Mouse (Mus musculus) liver, embryonic 14.5 days (tissue): ENCODE data around the gene Chrnd. TPM values are rescaled to one million over a fixed set of nuclear protein-coding genes. Genes with fewer than 3 reads are reported as not detected.

ENCODE experiments used
- ATAC-seq: fragments of 200-750 bp; cut with Nextera tagmentation; 2 replicates; pipeline ENCODE4 v1.8.0; 2017; ENCODE audit warnings: moderate number of reproducible peaks, mild to moderate bottlenecking, moderate library complexity; ENCODE audit not compliant: insufficient read depth
- DNase-seq, 3 experiments: peaks; one replicate each; pipeline ENCODE4 v3.0.0-alpha.2; 2012 to 2013; ENCODE audit warnings: low read depth in 3 of 3, low spot score in 3 of 3
- H3K27ac ChIP-seq: fragments of 300-500 bp; sonication (generic); 2 replicates; pipeline ENCODE4 v1.5.1; 2014; ENCODE audit warnings: moderate library complexity, mild to moderate bottlenecking, control low read depth, inconsistent platforms
- H3K27me3 ChIP-seq: fragments of 300-500 bp; sonication (generic); 2 replicates; pipeline ENCODE4 v1.6.1; 2014; ENCODE audit warnings: mild to moderate bottlenecking, low read length, moderate library complexity; ENCODE audit not compliant: control insufficient read depth, insufficient read depth
- H3K36me3 ChIP-seq: fragments of 300-500 bp; sonication (generic); replicated peaks from 2 replicates; pipeline ENCODE4 v1.6.1; 2014; ENCODE audit warnings: low read depth; ENCODE audit not compliant: control insufficient read depth, insufficient read depth
- H3K4me1 ChIP-seq, 2 experiments: fragments of 200-500 bp in 1 of 2; fragments of 300-500 bp in 1 of 2; sonication (generic) in 1 of 2; replicated peaks; 2 replicates each; pipeline ENCODE4 v1.6.1; 2012 to 2014; ENCODE audit warnings: antibody characterized with exemption in 1 of 2, inconsistent platforms in 1 of 2, low read length in 1 of 2; ENCODE audit not compliant: control insufficient read depth in 2 of 2, insufficient read depth in 2 of 2
- H3K4me2 ChIP-seq: fragments of 300-500 bp; sonication (generic); 2 replicates; pipeline ENCODE4 v1.6.1; 2014; ENCODE audit warnings: low read depth, mild to moderate bottlenecking, control low read depth, moderate library complexity
- H3K4me3 ChIP-seq, 2 experiments: fragments of 200-500 bp in 1 of 2; fragments of 300-500 bp in 1 of 2; sonication (generic) in 1 of 2; 2 replicates each; pipeline ENCODE4 v1.5.1; 2012 to 2014; ENCODE audit warnings: low read depth in 2 of 2, low read length in 2 of 2, mild to moderate bottlenecking in 2 of 2, control low read depth in 1 of 2, inconsistent platforms in 1 of 2, moderate library complexity in 1 of 2; ENCODE audit not compliant: insufficient read depth in 1 of 2
- H3K9ac ChIP-seq: fragments of 300-500 bp; sonication (generic); replicated peaks from 2 replicates; pipeline ENCODE4 v1.6.1; 2014; ENCODE audit warnings: mild to moderate bottlenecking, control low read depth, moderate library complexity
- H3K9me3 ChIP-seq: fragments of 300-500 bp; sonication (generic); 2 replicates; pipeline ENCODE4 v1.6.1; 2016; ENCODE audit warnings: low read length, mixed read lengths; ENCODE audit not compliant: control insufficient read depth
- CTCF ChIP-seq: IDR thresholded peaks from 2 replicates; pipeline ENCODE4 v1.5.1; 2016; ENCODE audit warnings: antibody characterized with exemption, low read depth, control low read depth
- EP300 ChIP-seq: IDR thresholded peaks from 2 replicates; pipeline ENCODE4 v1.6.1; 2016; ENCODE audit warnings: antibody characterized with exemption, low read depth
- WGBS: fragments of 180-500 bp; shearing (Covaris S2); extraction: QIAGEN DNeasy Blood & Tissue Kit; methylation state at CpG from one replicate; pipeline ENCODE4 v1.1.7; 2014; ENCODE audit not compliant: insufficient replicate concordance; 5-methylcytosine and 5-hydroxymethylcytosine counted together
- polyA plus RNA-seq, 2 experiments: library from polyadenylated mRNA; depleted of rRNA in 1 of 2; stranded (reverse) in 1 of 2; unstranded in 1 of 2; fragments of >200 nt; fragmentation: Nextera tagmentation in 1 of 2; extraction: Ambion mirVana in 1 of 2; gene quantifications; 2 replicates each; pipeline versions ENCODE4 v1.2.1 to v1.2.3; 2012 to 2014

Chrnd gene
- not detected in 2 replicates for polyA plus RNA-seq (2012; rRNA removed)
- polyA plus RNA-seq (2014; fragmentation: Nextera tagmentation; extraction: Ambion mirVana) = not detected in 2 replicates

GRCm38 (mm10) chr1:87190429-87190828, at the start of gene Chrnd:
TSS of gene Chrnd (plus strand) at chr1:87190607.
- Histone ChIP-seq H3K9ac (no peak within 1 kb of the TSS), H3K27ac (no peak within 1 kb of the TSS), H3K9me3 (no peaks in the 10 kb centered on the region), H3K4me2 (no peak within 1 kb of the TSS), H3K4me1 (no peaks in the 10 kb centered on the region), H3K36me3 (no peaks in the 10 kb centered on the region), H3K27me3 (peaks cover 15% of the 10 kb centered on the region), H3K4me3 (no peak within 1 kb of the TSS)
- WGBS = 45% methylated on average over 4 of the region's 4 CpGs
- ATAC-seq (no peak), DNase-seq (no peak)
- TF ChIP-seq CTCF = no peak
- TF ChIP-seq EP300 = no peak

DNA sequence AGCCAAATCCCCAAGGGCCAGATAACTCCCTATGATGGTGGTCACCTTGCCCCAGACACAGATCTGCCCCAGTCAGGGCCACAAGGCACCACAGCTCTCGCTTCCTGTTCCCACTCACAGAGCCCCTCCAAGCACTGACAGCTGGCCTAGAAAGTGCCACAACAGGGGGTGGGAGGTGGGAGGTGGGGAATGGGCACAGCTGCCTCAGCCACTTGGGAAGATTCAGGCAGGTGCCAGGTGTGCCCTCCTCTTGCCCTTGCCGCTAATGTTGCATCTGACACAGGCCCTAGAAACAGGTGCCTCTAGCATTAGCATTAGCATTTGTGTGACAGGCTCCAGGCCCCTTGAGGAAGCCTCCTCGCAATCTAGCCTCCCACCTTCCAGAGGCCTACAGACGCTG, 48.9 kb upstream of the Chrnd start:
- no peak for TF ChIP-seq CTCF
- no peak for TF ChIP-seq EP300
- H3K36me3 ChIP-seq = no peaks in the 10 kb centered on the region
- DNase-seq (no peak), ATAC-seq (no peak)
- H3K4me1 ChIP-seq = no peaks in the 10 kb centered on the region
- H3K9me3 ChIP-seq = no peaks in the 10 kb centered on the region
- 65% methylated on average over 4 of the region's 4 CpGs for WGBS
- H3K4me2 ChIP-seq = no peak overlapping the region
- no peak overlapping the region for H3K4me3 ChIP-seq
- no peaks in the 10 kb centered on the region for H3K27me3 ChIP-seq
- no peak overlapping the region for H3K9ac ChIP-seq
- no peak overlapping the region for H3K27ac ChIP-seq

DNA sequence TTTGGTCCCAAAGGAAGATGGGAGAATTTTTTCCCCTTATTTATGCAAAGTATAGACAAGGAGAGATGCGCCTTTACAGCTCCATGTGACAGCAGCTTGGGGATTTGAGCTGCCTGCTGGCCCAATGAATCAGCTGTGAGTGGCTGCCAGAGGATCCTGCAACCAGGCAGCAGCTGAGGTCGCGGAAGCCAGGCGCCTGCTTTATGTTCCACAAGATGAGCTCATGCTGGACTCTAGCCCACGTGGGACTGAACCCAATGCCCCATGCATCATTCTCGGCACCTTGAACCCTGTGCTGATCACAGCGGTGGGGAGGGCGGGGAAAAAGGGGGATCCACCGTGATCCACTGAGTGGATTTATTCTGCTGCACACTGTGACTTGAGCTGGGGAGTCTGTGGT, 48.0 kb upstream of the Chrnd start:
- H3K4me3 ChIP-seq = no peak overlapping the region
- TF ChIP-seq CTCF (no peak), EP300 (no peak)
- WGBS = 65% methylated on average over 9 of the region's 9 CpGs
- no peaks in the 10 kb centered on the region for H3K4me1 ChIP-seq
- no peak overlapping the region for H3K4me2 ChIP-seq
- no peaks in the 10 kb centered on the region for H3K9me3 ChIP-seq
- ATAC-seq (no peak), DNase-seq (no peak)
- no peaks in the 10 kb centered on the region for H3K36me3 ChIP-seq
- H3K27me3 ChIP-seq = no peaks in the 10 kb centered on the region
- H3K27ac ChIP-seq = no peak overlapping the region
- no peak overlapping the region for H3K9ac ChIP-seq

- no peak for TF ChIP-seq CTCF
- no peak for TF ChIP-seq EP300
- ATAC-seq (no peak), DNase-seq (no peak)
- no peaks in the 10 kb centered on the region for H3K9me3 ChIP-seq
- 69% methylated on average over 10 of the region's 10 CpGs for WGBS
- H3K4me3 ChIP-seq = no peak overlapping the region
- no peak overlapping the region for H3K27ac ChIP-seq
- H3K4me2 ChIP-seq = no peak overlapping the region
- no peaks in the 10 kb centered on the region for H3K36me3 ChIP-seq
- no peaks in the 10 kb centered on the region for H3K27me3 ChIP-seq
- no peak overlapping the region for H3K9ac ChIP-seq
- H3K4me1 ChIP-seq = no peaks in the 10 kb centered on the region
These were observed 47.3 kb upstream of the Chrnd start for GRCm38 (mm10) chr1:87143141-87143540.

GRCm38 (mm10) chr1:87149422-87149821, 41.0 kb upstream of the Chrnd start:
- no peak for ATAC-seq
- DNase-seq = no peak
- Histone ChIP-seq H3K9ac (no peak overlapping the region), H3K4me2 (no peak overlapping the region), H3K27me3 (peaks cover 32% of the 10 kb centered on the region), H3K9me3 (no peaks in the 10 kb centered on the region), H3K4me1 (no peaks in the 10 kb centered on the region), H3K4me3 (no peak overlapping the region), H3K27ac (no peak overlapping the region), H3K36me3 (no peaks in the 10 kb centered on the region)
- TF ChIP-seq EP300 (no peak), CTCF (no peak)
- WGBS = 34% methylated on average over 13 of the region's 13 CpGs
